Mouse (Mus musculus) embryonic facial prominence, embryonic 10.5 days (tissue): ENCODE measurements around the gene Pheta2. TPM values are rescaled to one million over a fixed set of nuclear protein-coding genes. Genes with fewer than 3 reads are reported as not detected.
A peak's percentile ranks its signal among the peaks of the same experiment; 100 is the strongest.

Experiments used
- DNase-seq: peaks from one replicate; pipeline ENCODE4 v3.0.0-alpha.2; 2017; ENCODE audit warnings: low spot score
- H3K27ac ChIP-seq: fragments of 300-500 bp; sonication (generic); replicated peaks from 2 replicates; pipeline ENCODE4 v1.5.1; 2016; ENCODE audit warnings: mild to moderate bottlenecking
- H3K27me3 ChIP-seq: fragments of 300-500 bp; sonication (generic); replicated peaks from 2 replicates; pipeline ENCODE4 v1.6.1; 2016; ENCODE audit warnings: low read depth, mild to moderate bottlenecking; ENCODE audit not compliant: poor library complexity, severe bottlenecking
- H3K36me3 ChIP-seq: fragments of 300-500 bp; sonication (generic); replicated peaks from 2 replicates; pipeline ENCODE4 v1.6.1; 2016; ENCODE audit warnings: mild to moderate bottlenecking, moderate library complexity
- H3K4me1 ChIP-seq: fragments of 300-500 bp; sonication (generic); 2 replicates; pipeline ENCODE4 v1.6.1; 2016
- H3K4me3 ChIP-seq: fragments of 300-500 bp; sonication (generic); 2 replicates; pipeline ENCODE4 v1.5.1; 2016; ENCODE audit warnings: mild to moderate bottlenecking, moderate library complexity
- H3K9me3 ChIP-seq: fragments of 300-500 bp; sonication (generic); 2 replicates; pipeline ENCODE4 v1.6.1; 2016; ENCODE audit warnings: mild to moderate bottlenecking
- WGBS: fragments of 180-500 bp; shearing (Covaris S2); methylation state at CpG from one replicate; pipeline ENCODE4 v1.1.7; 2016; 5-methylcytosine and 5-hydroxymethylcytosine counted together
- polyA plus RNA-seq: library from polyadenylated mRNA; unstranded; fragments of >200 nt; fragmentation: Nextera tagmentation; extraction: Ambion mirVana; gene quantifications from 2 replicates; pipeline ENCODE4 v1.2.1, GENCODE M21; 2016

Gene Pheta2
- 4.9 TPM in 2 replicates for polyA plus RNA-seq

DNA sequence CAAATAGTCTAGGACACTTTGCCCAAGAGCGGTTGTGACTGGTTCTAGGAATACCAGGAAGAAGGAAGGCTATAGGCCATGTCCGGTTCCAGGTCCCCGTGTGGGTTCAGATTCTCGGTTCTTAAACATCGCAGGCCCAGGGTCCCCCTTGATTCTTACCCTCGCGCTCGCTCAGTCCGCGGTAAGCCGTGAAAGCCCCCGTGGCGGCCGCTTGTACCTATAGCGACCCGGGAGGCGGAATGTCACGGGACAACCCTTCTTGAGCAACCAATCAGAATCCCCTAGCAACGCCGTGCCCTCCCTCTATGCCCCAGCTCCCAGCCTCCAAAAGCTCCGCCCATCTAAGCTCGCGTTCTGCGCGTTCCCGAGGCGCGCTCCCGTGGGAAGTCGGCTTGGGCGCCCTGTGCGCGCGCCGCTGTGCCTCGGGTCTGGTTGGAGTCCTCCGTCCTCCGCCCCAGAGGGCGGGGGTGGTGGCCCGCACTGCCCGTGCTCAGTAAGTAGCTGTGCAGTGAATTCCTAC is at the start of gene Pheta2, which contains the start of the genes Naga and Smdt1:
Gene Pheta2, plus strand, starts transcription at position 350 of the 520 bp plus-strand sequence.
Gene Naga, minus strand, starts transcription at position 333 of the 520 bp plus-strand sequence.
Gene Smdt1, plus strand, starts transcription at position 367 of the 520 bp plus-strand sequence.
- Histone ChIP-seq H3K9me3 (no peaks in the 10 kb centered on the region), H3K36me3 (peaks cover 33% of the 10 kb centered on the region), H3K4me3 (peak within 1 kb of the TSS; percentile 67), H3K27me3 (peaks cover 31% of the 10 kb centered on the region), H3K27ac (peak within 1 kb of the TSS; percentile 85), H3K4me1 (peaks cover 59% of the 10 kb centered on the region)
- DNase-seq: peak; percentile 97
- under 1% methylated on average over 41 of the region's 41 CpGs for WGBS

DNA sequence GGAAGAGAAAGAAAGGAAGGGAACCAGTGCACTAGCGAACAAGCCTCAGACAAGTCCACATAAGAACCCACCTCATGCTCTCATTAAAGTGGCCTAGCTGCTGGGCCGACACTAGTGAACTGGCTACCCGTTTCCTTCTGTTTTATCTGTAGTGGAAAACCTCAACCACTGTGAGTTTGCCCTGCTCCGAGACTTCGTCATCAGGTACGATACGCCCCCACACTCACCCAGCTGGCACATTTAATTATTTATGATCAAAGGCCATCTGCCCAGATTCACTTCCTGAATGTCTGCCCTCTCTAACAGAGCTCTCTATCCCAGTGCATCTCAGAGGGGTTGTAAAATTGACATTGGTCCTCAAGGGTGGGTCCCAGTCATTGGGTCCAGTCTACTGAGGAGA is 48.5 kb upstream of the Pheta2 start:
- DNase-seq: no peak
- Histone ChIP-seq H3K27ac (no peak overlapping the region), H3K36me3 (peaks cover 66% of the 10 kb centered on the region), H3K4me3 (no peak overlapping the region), H3K27me3 (no peaks in the 10 kb centered on the region), H3K9me3 (no peaks in the 10 kb centered on the region), H3K4me1 (peaks cover 19% of the 10 kb centered on the region)
- 90% methylated on average over 7 of the region's 7 CpGs for WGBS

GRCm38 (mm10) chr15:82292851-82293250 is 45.9 kb upstream of the Pheta2 start:
- H3K4me1 ChIP-seq: peaks cover 19% of the 10 kb centered on the region
- H3K9me3 ChIP-seq: no peaks in the 10 kb centered on the region
- 28% methylated on average over 5 of the region's 5 CpGs for WGBS
- no peak overlapping the region for H3K27ac ChIP-seq
- no peak for DNase-seq
- peaks cover 40% of the 10 kb centered on the region for H3K36me3 ChIP-seq
- H3K27me3 ChIP-seq: no peaks in the 10 kb centered on the region
- peak overlapping the region; percentile 27; the same call in 1 of the 2 replicates for H3K4me3 ChIP-seq

DNA sequence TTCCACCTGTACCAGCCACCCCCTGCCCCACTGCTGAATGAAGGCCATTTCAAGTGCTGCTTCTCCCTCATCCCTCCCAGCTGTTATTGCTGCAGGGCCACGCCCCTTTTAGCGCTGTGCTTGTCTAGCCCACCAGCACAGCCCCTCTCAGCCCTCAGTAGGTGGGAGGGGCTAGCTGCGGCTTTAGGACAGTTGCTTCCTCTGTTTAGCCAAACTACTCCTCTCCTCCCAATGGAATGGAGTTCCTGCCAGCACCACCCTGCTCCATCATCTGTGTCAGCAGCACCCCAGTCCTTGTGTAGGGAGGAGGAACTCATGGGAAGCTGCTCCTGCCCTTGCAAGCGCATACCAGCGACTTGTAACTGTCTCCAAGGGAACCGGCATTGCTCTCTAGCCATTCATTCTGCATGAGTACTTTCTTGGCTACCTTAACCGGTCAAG is 45.5 kb upstream of the Pheta2 start:
- peak; percentile 54 for DNase-seq
- peak overlapping the region; percentile 27; the same call in 1 of the 2 replicates for H3K4me3 ChIP-seq
- H3K4me1 ChIP-seq: peaks cover 19% of the 10 kb centered on the region
- no peaks in the 10 kb centered on the region for H3K27me3 ChIP-seq
- H3K36me3 ChIP-seq: peaks cover 36% of the 10 kb centered on the region
- H3K9me3 ChIP-seq: no peaks in the 10 kb centered on the region
- 20% methylated on average over 7 of the region's 7 CpGs for WGBS
- H3K27ac ChIP-seq: no peak overlapping the region

DNA sequence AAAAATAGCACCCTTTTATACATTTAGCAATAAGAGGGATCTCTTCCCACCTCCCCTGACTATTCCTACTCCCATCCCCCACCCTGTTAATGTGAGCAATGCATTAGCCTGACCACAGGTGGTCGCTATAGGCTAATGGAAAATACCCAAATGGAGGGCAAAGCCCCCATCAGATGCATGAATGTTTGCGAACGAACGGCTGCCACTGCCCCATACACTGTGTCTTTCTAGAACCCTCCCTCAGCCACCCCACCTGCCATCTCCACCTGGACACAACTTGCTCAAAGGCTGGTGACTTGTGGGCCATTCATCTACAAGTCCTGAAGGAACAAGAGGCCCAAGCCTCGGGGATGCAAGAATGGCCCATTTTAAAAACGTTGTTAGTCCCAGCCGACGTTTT is 44.7 kb upstream of the Pheta2 start:
- Histone ChIP-seq H3K27me3 (peaks cover 4% of the 10 kb centered on the region), H3K9me3 (peaks cover 4% of the 10 kb centered on the region; the same call in 1 of the 2 replicates), H3K4me1 (peaks cover 19% of the 10 kb centered on the region), H3K27ac (no peak overlapping the region), H3K4me3 (no peak overlapping the region), H3K36me3 (peaks cover 28% of the 10 kb centered on the region)
- DNase-seq: peak; percentile 31
- 57% methylated on average over 8 of the region's 8 CpGs for WGBS

DNA sequence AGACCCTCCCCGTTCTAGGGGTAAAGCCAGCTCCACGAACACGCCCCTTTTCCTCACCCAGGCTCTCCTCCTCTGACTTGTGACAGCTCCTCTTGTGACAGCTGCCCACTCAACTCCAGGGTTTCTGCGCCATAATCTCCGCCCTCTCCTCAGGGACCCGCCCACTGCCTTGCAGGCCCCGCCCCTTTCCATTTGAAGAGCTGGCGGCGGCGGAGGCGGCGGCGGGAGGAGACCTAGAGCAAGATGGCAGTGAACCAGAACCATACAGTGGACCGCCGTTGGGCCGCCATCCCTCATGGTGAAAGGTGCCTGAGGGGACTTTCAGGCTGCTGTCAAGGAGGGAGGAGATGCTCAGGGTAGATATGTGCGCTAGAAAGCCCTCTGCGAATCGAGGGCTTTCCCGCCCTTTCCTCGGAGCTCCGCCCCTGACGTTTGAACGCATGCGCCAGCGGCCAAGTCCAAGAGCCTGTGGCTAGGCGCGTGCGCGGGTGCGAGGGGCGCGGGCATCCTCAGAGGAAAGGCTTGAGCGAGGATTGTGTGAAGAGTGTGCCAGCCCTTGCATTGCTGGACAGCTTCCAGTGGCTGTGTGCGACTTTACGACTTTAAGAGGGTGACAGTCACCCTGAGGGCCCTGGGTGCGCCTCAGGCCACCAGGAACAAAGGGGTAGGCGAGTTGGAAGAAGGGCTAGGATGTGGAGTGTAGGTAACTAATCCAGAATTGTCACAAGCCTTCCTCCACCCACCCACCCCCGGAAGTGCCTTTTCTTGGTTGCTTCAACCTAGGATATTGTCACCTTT is 39.8 kb upstream of the Pheta2 start, which contains the start of gene Wbp2nl:
Gene Wbp2nl, plus strand, starts transcription at position 191 of the 798 bp plus-strand sequence.
- H3K4me1 ChIP-seq: peaks cover 3% of the 10 kb centered on the region; the same call in 1 of the 2 replicates
- WGBS: 59% methylated on average over 39 of the region's 39 CpGs
- H3K9me3 ChIP-seq: peaks cover 5% of the 10 kb centered on the region; the same call in 1 of the 2 replicates
- H3K27me3 ChIP-seq: peaks cover 8% of the 10 kb centered on the region
- H3K36me3 ChIP-seq: no peaks in the 10 kb centered on the region
- no peak within 1 kb of the TSS for H3K27ac ChIP-seq
- DNase-seq: peak; percentile 26
- 0 out of 2 replicates have a peak within 1 kb of the TSS, but pooled peaks have one; percentile 8 for H3K4me3 ChIP-seq

DNA sequence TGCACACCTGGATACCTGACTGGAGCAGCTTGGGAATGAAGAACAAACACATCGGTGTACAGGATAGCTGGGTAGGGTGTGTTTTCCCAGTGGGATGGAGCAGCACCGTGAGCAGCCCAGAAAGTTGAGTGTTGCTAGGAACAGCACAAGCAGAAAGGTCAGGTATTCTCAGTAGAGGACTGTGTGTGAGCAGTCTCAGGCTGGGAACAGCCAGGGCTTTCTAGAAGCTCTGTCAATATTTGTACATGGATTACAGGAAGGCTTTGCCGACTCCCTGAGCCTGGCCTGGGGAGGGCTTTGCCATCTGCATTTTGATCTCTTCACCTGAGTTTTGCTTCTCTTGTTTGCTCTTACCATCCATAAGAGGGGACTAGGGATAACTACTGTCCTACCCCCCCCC is 31.6 kb upstream of the Pheta2 start:
- no peak overlapping the region for H3K4me3 ChIP-seq
- H3K27me3 ChIP-seq: no peaks in the 10 kb centered on the region
- H3K4me1 ChIP-seq: no peaks in the 10 kb centered on the region
- H3K27ac ChIP-seq: no peak overlapping the region
- no peaks in the 10 kb centered on the region for H3K9me3 ChIP-seq
- 72% methylated on average over 3 of the region's 3 CpGs for WGBS
- H3K36me3 ChIP-seq: no peaks in the 10 kb centered on the region
- DNase-seq: no peak

DNA sequence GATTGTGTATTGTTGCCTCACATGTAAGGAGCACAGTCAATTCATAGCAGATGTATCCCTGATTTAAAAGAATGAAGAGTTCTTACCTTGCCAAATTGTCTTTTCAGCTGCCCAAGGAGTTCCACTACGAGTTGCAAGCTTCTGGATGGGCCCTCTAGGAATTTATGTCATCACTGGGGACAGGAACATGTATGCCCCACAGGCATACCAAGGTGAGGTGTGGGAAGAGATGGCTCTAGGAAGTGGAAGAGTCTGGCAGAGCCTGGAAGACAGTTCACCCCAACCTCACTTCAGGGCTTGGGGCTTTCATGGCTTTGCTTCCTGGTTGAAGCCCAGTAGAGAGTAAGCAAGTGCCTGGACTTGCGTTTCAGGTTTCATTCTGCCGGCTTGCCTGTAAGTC is 30.3 kb upstream of the Pheta2 start:
- Histone ChIP-seq H3K36me3 (no peaks in the 10 kb centered on the region), H3K4me3 (no peak overlapping the region), H3K27ac (no peak overlapping the region), H3K4me1 (no peaks in the 10 kb centered on the region), H3K9me3 (no peaks in the 10 kb centered on the region), H3K27me3 (no peaks in the 10 kb centered on the region)
- DNase-seq: no peak
- WGBS: 82% methylated on average over 3 of the region's 3 CpGs

GRCm38 (mm10) chr15:82317839-82318238 is 20.9 kb upstream of the Pheta2 start:
- 84% methylated on average over 6 of the region's 6 CpGs for WGBS
- H3K9me3 ChIP-seq: no peaks in the 10 kb centered on the region

GRCm38 (mm10) chr15:82319613-82320012 is 19.1 kb upstream of the Pheta2 start:
- DNase-seq: no peak
- WGBS: 81% methylated on average over 1 of the region's 1 CpGs
- H3K4me1 ChIP-seq: peaks cover 6% of the 10 kb centered on the region
- H3K27ac ChIP-seq: no peak overlapping the region
- H3K36me3 ChIP-seq: no peaks in the 10 kb centered on the region
- no peaks in the 10 kb centered on the region for H3K9me3 ChIP-seq
- H3K4me3 ChIP-seq: no peak overlapping the region
- 0 out of 2 replicates have a peak, but pooled peaks cover 4% of the 10 kb centered on the region for H3K27me3 ChIP-seq

More at GRCm38 (mm10) chr15:82317839-82318238, 20.9 kb upstream of the Pheta2 start:
- DNase-seq: no peak
- Histone ChIP-seq H3K27me3 (0 out of 2 replicates have a peak, but pooled peaks cover under 1% of the 10 kb centered on the region), H3K4me3 (no peak overlapping the region), H3K4me1 (no peaks in the 10 kb centered on the region), H3K36me3 (no peaks in the 10 kb centered on the region), H3K27ac (no peak overlapping the region)

DNA sequence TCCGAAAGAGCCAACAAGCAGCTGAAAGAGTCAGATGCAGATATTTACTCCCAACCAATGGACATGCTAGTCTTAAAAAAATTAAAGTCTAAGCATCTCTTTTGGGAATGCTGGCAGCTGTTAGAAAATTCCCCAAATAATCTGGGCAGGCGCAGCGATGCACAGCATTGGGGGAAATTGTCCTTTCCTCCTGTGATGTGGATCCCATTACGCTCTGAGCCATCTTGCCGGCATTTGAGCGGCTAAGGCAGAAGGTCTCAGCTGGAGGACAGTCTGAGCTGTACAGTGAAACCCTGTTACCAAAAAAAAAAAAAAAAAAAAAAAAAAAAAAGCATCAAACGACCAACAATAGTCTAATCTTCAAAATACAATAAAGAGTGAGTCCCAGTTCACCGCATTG is 16.5 kb upstream of the Pheta2 start:
- Histone ChIP-seq H3K4me1 (peaks cover 22% of the 10 kb centered on the region), H3K27ac (no peak overlapping the region), H3K27me3 (0 out of 2 replicates have a peak, but pooled peaks cover 4% of the 10 kb centered on the region), H3K36me3 (no peaks in the 10 kb centered on the region), H3K4me3 (no peak overlapping the region), H3K9me3 (no peaks in the 10 kb centered on the region)
- WGBS: 80% methylated on average over 8 of the region's 8 CpGs
- DNase-seq: no peak

DNA sequence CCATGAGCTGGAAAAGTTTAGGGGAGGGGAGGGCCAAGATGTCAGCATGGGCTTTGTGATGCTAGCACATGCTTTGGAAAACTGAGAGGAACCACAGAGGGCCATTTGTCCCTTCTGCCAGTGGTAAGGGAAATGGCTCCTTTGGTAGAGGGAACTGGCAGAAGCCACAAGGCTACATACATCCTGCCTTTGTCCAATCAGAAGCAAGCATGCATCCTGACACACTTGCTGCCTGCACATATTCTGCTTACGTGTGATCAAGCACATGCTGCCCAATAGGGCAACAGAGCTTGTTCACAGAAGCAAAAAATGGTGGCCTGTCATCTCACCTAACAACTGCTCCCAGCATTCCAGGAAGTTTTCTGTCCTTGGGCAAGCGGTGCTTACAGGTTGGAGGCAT is 13.4 kb upstream of the Pheta2 start:
- H3K27ac ChIP-seq: no peak overlapping the region
- WGBS: 68% methylated on average over 2 of the region's 2 CpGs

More for the DNA sequence above, 13.4 kb upstream of the Pheta2 start:
- Histone ChIP-seq H3K4me1 (peaks cover 27% of the 10 kb centered on the region), H3K36me3 (peaks cover 17% of the 10 kb centered on the region), H3K4me3 (no peak overlapping the region), H3K9me3 (no peaks in the 10 kb centered on the region), H3K27me3 (0 out of 2 replicates have a peak, but pooled peaks cover 4% of the 10 kb centered on the region)
- no peak for DNase-seq
